Mouse (Mus musculus) adrenal gland, adult (tissue): ENCODE results near the gene Tex14.
A peak's percentile ranks its signal among the peaks of the same experiment; 100 is the strongest.
"Not testable (repeated sequence)": the region's sequence is repeated elsewhere in the genome, so short reads cannot be mapped to it uniquely, and the experiment has no call there.

ENCODE experiments used
- DNase-seq, 2 experiments: peaks; one replicate each; pipeline ENCODE4 v3.0.0; 2022 to 2023; ENCODE audit warnings: low spot score in 1 of 2; ENCODE audit not compliant: inconsistent age in 2 of 2

Gene Tex14

GRCm38 (mm10) chr11:87426121-87426449, 21.2 kb downstream of the Tex14 start:
- DNase-seq = no peak

- peak; percentile 88 to 96 for DNase-seq
These were observed 21.8 kb downstream of the Tex14 start for GRCm38 (mm10) chr11:87426450-87427250.

GRCm38 (mm10) chr11:87427273-87428050, 22.6 kb downstream of the Tex14 start:
- no peak for DNase-seq

- no peak for DNase-seq
These were observed 23.3 kb downstream of the Tex14 start for GRCm38 (mm10) chr11:87428051-87428673.

GRCm38 (mm10) chr11:87429363-87429762, 24.5 kb downstream of the Tex14 start:
- no peak for DNase-seq

GRCm38 (mm10) chr11:87430374-87430773, 25.5 kb downstream of the Tex14 start:
- DNase-seq = no peak

GRCm38 (mm10) chr11:87431813-87432212, 26.9 kb downstream of the Tex14 start:
- not testable (repeated sequence) for DNase-seq

- DNase-seq = no peak
These were observed 27.6 kb downstream of the Tex14 start for GRCm38 (mm10) chr11:87432447-87432846.

GRCm38 (mm10) chr11:87432933-87433669, 28.2 kb downstream of the Tex14 start:
- DNase-seq = no peak

GRCm38 (mm10) chr11:87435107-87435506, 30.2 kb downstream of the Tex14 start:
- not testable (repeated sequence) for DNase-seq

GRCm38 (mm10) chr11:87436326-87437232, 31.7 kb downstream of the Tex14 start:
- peak in 1 of 2 experiments; percentile 70 for DNase-seq

GRCm38 (mm10) chr11:87439796-87440420, 35.0 kb downstream of the Tex14 start:
- peak in 1 of 2 experiments; percentile 26 for DNase-seq

GRCm38 (mm10) chr11:87442643-87443372, 37.9 kb downstream of the Tex14 start:
- peak; percentile 91 to 95 for DNase-seq

- peak; percentile 62 to 87 for DNase-seq
These were observed 38.6 kb downstream of the Tex14 start for GRCm38 (mm10) chr11:87443373-87443883.

- DNase-seq = peak in 1 of 2 experiments; percentile 40
These were observed 39.2 kb downstream of the Tex14 start for GRCm38 (mm10) chr11:87444056-87444455.

GRCm38 (mm10) chr11:87444735-87445428, 40.0 kb downstream of the Tex14 start:
- DNase-seq = peak in 1 of 2 experiments; percentile 52

GRCm38 (mm10) chr11:87445593-87445992, 40.7 kb downstream of the Tex14 start:
- not testable (repeated sequence) for DNase-seq

- DNase-seq = peak in 1 of 2 experiments; percentile 36
These were observed 41.3 kb downstream of the Tex14 start for GRCm38 (mm10) chr11:87446159-87446558.
